Mouse (Mus musculus) megakaryocyte-erythroid progenitor cell, adult 5-6 weeks (primary cell): Measurements from ENCODE around the gene Cops9. TPM values are rescaled to one million over a fixed set of nuclear protein-coding genes. Genes with fewer than 3 reads are reported as not detected.

Experiments used
- ATAC-seq: replicated peaks from 2 replicates; pipeline ENCODE4 v1.8.0; 2016; ENCODE audit warnings: mild to moderate bottlenecking, inconsistent platforms; ENCODE audit not compliant: severe bottlenecking, poor library complexity, low FRiP score, low TSS enrichment
- total RNA-seq, 2 experiments: library from RNA; stranded (forward) in 1 of 2; stranded (reverse) in 1 of 2; fragments of 200-1000, 215-1000 nt in 1 of 2; fragments of >200 nt in 1 of 2; fragmentation: Nextera tagmentation in 1 of 2; gene quantifications; 2 replicates each; pipeline ENCODE4 v1.2.3; 2014 to 2017

Gene Cops9
- 193 and 214 TPM in 2 replicates for total RNA-seq (2014; fragmentation: Nextera tagmentation)
- total RNA-seq (2017) = 142 TPM in 2 replicates

- ATAC-seq = peak; percentile 95
Observed at GRCm38 (mm10) chr1:92641514-92642272, at the start of gene Cops9. Gene Cops9, minus strand, starts transcription at chr1:92641985.

DNA sequence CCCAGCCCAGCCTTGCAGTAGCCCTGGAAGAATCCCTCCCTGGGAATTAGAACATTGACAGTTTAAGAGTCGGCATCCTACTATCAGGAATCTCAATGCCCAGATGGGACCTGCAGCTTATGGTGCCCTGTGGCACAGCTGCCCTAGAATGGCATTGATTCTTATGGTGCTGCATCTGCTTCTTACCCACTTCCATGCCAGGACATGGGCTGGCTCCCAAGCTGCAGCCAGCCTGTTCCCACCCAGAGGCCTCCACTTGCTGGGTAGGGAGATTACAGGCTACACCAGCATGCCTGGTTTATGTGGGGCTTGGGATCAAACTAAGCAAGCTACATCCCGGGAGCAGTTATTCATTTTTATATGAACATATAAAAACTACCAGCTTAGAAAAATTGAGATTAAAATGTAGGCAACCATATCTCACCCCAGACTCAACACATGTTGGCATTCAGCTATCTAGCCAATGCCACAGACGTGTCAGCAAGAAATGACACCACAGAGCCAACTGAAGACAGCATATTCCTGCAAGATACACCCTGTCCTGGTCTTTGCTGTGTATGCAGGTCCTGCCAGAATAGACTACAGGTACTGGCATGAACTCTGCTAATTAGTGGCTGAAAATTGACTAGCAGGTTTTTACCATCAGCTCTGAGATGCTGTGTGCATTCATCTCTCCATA lies 49.5 kb upstream of the Cops9 start:
- peak; percentile 94 for ATAC-seq

GRCm38 (mm10) chr1:92686994-92687393 lies 45.2 kb upstream of the Cops9 start:
- ATAC-seq = no peak

GRCm38 (mm10) chr1:92683151-92683550 lies 41.4 kb upstream of the Cops9 start:
- no peak for ATAC-seq

- no peak for ATAC-seq
Observed at GRCm38 (mm10) chr1:92680668-92681603, 39.2 kb upstream of the Cops9 start.

- no peak for ATAC-seq
Observed at GRCm38 (mm10) chr1:92678757-92679156, 37.0 kb upstream of the Cops9 start.

GRCm38 (mm10) chr1:92676676-92676975 lies 34.8 kb upstream of the Cops9 start:
- ATAC-seq = no peak

- ATAC-seq = 0 out of 2 replicates have a peak, but pooled peaks have one; percentile 20
Observed at GRCm38 (mm10) chr1:92675932-92676675, 34.3 kb upstream of the Cops9 start.

- no peak for ATAC-seq
Observed at GRCm38 (mm10) chr1:92673258-92673782, 31.5 kb upstream of the Cops9 start.

- no peak for ATAC-seq
Observed at GRCm38 (mm10) chr1:92671326-92671725, 29.5 kb upstream of the Cops9 start.

DNA sequence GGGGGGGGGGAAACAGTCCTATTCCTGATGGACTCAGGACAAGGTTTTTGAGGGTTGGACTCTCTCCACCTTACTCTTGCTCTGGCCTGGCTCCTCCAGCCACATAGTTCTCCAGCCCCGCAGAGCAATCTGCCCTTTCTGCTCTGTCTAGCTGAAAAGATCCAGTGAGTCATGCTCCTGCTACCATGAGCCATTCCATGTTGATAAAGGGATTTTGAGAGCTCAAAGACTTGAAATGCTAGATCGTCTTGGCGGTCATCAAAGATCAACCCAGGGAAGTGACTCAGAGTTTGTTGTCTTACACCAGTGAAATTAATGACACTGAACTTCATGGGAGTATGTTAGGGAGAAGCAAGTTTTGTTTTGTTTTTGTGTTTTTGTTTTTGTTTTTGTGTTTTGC lies 27.6 kb upstream of the Cops9 start:
- no peak for ATAC-seq

- ATAC-seq = no peak
Observed at GRCm38 (mm10) chr1:92667106-92667505, 25.3 kb upstream of the Cops9 start.

DNA sequence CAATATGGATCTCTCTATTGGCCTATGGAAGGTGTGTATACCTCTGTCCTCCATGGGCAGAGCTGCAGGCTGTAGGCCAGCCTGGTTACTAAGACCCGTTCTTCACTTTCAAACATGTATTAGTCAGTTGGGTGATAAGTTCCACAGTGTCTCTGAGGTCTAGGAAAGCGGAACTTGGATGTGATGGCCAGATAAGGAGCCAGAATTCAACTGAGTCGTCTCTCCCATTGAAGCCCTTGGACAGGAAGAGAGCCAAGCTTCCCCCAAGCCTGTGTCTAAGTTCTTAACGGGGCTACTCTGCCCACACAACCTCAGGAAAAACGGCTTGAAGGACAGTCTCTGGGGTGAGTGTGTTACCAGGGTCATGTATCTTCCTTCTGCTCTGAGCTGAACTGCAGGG lies 17.6 kb upstream of the Cops9 start:
- peak; percentile 60; the same call in 1 of the 2 replicates for ATAC-seq

DNA sequence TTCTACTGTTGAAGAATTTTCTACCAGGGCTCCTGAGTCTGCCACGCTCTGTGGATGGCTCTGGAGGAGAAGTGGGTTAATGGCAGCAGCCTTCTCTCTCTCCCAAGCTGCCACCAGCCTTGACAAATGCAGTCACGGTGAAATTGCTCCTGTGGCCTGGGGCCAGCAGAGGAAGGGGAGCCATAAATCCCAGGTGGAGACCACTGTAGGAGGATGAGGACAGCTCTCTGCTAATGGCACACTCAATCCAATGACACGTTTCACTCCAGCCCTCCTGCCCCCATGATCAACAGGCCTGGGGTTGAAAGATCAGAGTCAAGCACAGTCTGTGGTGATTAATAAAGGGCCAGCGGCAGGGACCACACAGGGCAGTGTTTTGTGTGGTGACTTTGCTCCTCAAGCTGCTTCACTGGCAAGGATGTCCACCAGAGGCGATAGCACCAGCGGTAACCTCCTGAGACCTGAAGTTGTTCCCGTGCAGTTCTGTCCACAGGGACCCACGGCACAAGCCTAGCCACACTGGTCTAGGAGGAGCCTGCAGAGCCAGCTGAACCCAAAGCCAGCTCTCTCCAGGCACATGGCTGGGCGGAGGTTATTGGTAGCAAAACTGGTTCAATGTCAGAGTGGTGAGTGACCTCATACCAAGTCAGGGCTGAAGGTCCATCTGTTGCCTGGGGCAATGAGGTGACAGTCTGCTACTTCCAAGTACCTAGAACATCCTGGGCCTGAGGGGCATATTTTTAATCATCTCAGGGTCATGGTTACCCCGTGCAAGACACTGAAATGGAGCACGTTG lies 15.4 kb upstream of the Cops9 start:
- ATAC-seq = no peak

DNA sequence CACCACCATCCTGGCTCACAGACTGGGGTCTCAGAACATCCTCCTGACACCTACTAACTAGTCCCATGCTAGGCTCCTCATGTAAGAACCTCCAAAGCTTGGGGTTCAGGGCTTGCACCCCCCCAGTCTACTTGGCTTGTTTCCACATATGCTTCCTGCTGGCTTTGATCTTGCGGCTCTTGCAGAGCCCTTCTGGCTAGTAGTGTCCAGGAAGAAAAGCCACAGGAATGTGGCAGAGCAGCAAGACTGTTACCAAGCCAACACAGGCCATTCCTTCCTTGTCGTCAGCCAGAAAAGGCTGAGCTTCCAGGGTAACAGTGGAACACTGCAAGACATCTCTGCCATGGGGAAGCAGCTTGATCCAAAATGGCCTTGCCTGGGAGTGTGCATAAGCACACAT lies 12.9 kb upstream of the Cops9 start:
- no peak for ATAC-seq

GRCm38 (mm10) chr1:92653179-92653578 lies 11.4 kb upstream of the Cops9 start:
- ATAC-seq = no peak

- ATAC-seq = no peak
Observed at GRCm38 (mm10) chr1:92651467-92651866, 9.7 kb upstream of the Cops9 start.

DNA sequence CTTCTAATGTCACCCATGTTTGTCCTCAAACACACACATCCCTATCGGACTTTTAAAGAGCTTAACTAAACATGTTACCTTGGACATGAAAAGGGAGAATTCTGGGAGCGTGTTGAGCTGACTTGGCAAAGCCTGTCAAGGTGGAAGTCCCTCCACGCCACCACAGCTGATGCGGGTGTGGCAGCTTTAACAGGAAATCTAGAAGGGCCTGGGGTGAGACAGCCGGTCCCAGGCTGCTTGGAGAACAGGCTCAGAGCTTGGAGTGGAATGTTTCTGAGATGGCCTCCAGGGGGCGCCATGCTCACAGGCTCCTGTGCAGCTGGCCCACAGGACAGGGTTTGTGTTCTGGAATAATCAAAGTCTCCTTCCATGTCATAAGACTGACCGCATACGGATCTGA lies 6.9 kb upstream of the Cops9 start, which contains the start of gene Otos:
Gene Otos, minus strand, starts transcription at position 169 of the 400 bp plus-strand sequence.
- ATAC-seq = peak; percentile 71
